Mouse (Mus musculus): ENCODE results near the gene Pdx1. TPM values are rescaled to one million over a fixed set of nuclear protein-coding genes. Genes with fewer than 3 reads are reported as not detected.

Pdx1 gene
- polyA plus RNA-seq, 1 experiment, result not detected

DNA sequence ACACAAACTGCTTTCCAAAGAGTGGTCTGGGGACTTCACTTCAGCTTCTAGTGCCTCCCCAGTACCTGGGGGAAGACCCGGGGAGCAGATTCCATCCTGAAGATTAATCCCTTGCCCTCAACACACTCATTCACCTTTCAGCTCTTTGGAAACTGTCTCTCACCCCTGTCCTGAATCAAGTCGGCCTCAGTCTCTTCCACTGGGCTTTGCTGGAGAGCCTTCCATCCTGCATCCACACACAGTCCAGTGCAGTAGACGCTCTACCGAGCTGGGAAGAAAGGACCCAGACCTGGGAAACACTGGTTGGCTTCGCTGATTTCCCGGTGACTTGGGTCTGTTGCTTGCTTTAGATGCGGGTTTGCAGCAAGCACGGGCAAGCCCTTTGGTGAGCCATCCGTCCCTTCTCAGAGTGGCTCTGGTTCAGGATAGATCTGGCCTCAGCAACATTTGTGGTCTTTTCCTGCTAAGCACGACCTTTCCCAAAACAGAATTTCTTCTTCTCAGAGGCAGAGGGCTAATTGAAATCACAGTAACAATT lies 3.1 kb downstream of the Pdx1 start:
- Histone ChIP-seq H3K27ac (replicated peaks; ENCODE audit: low read depth, low read length) (no peak overlapping the region), H3K4me1 (ENCODE audit: control insufficient read depth, insufficient read depth, insufficient read length, low read length) (no peaks in the 10 kb centered on the region), H3K4me3 (ENCODE audit: insufficient read depth, low read depth, low read length) (no peak overlapping the region)

DNA sequence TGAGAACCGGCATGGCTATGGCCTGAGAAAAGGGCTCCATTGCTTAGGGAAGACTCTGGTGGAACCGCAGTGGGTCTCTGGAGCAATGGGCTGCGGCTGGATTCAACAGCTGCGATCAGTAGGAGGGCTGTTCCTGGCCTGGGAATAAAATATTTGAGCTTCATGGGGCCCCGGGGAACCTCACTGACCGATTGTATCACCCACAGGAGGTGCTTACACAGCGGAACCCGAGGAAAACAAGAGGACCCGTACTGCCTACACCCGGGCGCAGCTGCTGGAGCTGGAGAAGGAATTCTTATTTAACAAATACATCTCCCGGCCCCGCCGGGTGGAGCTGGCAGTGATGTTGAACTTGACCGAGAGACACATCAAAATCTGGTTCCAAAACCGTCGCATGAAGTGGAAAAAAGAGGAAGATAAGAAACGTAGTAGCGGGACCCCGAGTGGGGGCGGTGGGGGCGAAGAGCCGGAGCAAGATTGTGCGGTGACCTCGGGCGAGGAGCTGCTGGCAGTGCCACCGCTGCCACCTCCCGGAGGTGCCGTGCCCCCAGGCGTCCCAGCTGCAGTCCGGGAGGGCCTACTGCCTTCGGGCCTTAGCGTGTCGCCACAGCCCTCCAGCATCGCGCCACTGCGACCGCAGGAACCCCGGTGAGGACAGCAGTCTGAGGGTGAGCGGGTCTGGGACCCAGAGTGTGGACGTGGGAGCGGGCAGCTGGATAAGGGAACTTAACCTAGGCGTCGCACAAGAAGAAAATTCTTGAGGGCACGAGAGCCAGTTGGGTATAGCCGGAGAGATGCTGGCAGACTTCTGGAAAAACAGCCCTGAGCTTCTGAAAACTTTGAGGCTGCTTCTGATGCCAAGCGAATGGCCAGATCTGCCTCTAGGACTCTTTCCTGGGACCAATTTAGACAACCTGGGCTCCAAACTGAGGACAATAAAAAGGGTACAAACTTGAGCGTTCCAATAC lies 4.7 kb downstream of the Pdx1 start:
- Histone ChIP-seq H3K27ac (replicated peaks; ENCODE audit: low read depth, low read length) (no peak overlapping the region), H3K4me3 (ENCODE audit: insufficient read depth, low read depth, low read length) (no peak overlapping the region), H3K4me1 (ENCODE audit: control insufficient read depth, insufficient read depth, insufficient read length, low read length) (no peaks in the 10 kb centered on the region)

DNA sequence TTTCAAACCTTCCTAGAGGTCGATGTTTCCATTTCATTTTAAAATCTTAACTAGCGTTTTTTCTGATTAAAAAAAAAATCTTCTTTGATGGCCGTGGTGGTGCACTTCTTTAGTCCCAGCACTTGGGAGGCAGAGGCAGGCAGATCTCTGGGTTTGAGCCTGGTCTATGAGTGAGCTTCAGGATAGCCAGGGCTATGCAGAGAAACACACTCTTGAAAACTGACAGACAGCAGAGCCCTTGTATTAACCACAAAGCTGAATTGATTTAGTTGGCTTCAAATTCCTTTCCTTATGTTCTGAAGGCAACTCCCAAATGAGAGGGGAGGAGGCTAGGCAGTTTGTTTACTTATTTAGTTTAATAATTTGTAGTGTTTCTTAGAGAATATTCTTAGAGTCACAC lies 6.0 kb downstream of the Pdx1 start:
- no peaks in the 10 kb centered on the region for H3K4me1 ChIP-seq (ENCODE audit: control insufficient read depth, insufficient read depth, insufficient read length, low read length)
- no peak overlapping the region for H3K4me3 ChIP-seq (ENCODE audit: insufficient read depth, low read depth, low read length)
- H3K27ac ChIP-seq (replicated peaks; ENCODE audit: low read depth, low read length), result no peak overlapping the region

DNA sequence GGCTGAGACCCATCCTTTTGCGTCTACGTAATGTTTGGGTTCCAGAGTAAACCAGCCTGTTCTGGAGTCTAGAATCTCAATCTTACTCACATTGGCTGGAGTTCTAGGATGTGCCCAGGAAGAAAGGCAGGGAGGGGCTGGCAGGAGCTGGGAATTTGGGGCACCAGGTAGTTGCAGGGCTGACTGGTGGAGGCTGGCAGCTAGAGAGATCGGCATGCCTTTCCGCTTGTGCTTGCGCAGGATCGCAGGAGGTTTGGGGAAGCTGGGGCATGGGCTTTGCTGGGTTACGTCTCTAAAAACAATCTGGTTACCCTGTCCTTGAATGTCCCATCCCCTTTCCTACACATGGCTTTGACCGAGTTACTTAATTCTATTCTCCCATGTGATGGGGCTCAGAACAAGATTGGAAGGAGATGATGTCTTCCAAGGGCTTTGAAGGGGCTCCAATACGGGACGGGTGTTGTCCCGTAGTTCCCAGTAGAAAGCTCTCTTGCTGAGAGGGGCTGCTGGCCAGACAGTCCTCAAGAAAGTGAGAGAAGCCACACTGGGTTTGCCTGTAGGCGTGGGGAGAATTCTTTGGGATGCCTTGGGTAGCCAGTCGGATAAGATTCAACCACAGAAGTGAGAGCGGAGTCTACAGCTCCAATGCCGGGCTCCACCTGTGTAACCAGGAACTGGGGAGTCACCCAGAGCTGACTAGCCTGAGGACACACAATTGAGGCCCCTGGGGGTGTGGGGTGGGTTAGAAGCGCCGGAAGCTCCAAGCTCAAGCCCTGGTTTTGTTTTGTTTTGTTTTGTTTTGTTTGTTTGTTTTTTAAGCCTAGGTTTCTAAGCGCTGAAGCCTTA lies 7.2 kb downstream of the Pdx1 start:
- Histone ChIP-seq H3K27ac (replicated peaks; ENCODE audit: low read depth, low read length) (no peak overlapping the region), H3K4me1 (ENCODE audit: control insufficient read depth, insufficient read depth, insufficient read length, low read length) (no peaks in the 10 kb centered on the region), H3K4me3 (ENCODE audit: insufficient read depth, low read depth, low read length) (no peak overlapping the region)

DNA sequence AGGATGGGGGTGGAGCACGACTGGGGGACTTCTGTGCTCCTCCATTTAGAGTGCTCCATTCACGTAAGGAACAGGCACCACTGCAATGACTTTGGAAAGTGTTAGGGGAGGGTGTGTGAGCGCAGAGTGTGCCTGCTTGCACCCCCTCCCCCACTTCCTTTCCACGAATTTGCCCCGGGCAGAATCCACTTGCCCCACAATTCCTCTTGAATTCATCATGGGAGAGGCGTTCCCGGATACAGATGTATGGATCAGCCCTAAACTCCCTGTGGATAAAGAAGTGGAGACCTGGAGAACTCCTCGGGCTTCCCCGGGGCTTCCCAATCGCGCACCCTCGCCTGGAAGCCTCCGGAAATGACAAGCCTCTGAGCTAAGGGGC lies 7.8 kb downstream of the Pdx1 start:
- Histone ChIP-seq H3K4me3 (ENCODE audit: insufficient read depth, low read depth, low read length) (no peak overlapping the region), H3K27ac (replicated peaks; ENCODE audit: low read depth, low read length) (no peak overlapping the region), H3K4me1 (ENCODE audit: control insufficient read depth, insufficient read depth, insufficient read length, low read length) (no peaks in the 10 kb centered on the region)

DNA sequence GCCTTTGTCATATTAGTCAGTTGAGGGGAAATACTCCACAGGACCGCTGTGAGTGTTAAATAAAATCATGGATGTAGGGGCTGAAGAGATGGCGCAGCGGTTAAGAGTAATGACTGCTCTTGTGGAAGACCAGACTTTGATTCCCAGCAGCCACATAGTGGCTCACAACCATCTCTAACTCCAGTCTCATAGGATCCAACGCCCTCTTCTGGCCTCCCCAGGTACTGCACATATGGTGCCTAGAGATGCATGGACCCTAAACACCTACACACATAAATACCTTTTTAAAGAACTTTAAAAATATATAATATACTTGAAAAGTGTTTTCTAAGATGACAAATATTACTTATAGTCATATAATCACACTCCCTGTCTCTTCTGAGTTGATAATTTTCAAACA lies 14.6 kb downstream of the Pdx1 start:
- Histone ChIP-seq H3K4me3 (ENCODE audit: insufficient read depth, low read depth, low read length) (no peak overlapping the region), H3K4me1 (ENCODE audit: control insufficient read depth, insufficient read depth, insufficient read length, low read length) (no peaks in the 10 kb centered on the region), H3K27ac (replicated peaks; ENCODE audit: low read depth, low read length) (no peak overlapping the region)

DNA sequence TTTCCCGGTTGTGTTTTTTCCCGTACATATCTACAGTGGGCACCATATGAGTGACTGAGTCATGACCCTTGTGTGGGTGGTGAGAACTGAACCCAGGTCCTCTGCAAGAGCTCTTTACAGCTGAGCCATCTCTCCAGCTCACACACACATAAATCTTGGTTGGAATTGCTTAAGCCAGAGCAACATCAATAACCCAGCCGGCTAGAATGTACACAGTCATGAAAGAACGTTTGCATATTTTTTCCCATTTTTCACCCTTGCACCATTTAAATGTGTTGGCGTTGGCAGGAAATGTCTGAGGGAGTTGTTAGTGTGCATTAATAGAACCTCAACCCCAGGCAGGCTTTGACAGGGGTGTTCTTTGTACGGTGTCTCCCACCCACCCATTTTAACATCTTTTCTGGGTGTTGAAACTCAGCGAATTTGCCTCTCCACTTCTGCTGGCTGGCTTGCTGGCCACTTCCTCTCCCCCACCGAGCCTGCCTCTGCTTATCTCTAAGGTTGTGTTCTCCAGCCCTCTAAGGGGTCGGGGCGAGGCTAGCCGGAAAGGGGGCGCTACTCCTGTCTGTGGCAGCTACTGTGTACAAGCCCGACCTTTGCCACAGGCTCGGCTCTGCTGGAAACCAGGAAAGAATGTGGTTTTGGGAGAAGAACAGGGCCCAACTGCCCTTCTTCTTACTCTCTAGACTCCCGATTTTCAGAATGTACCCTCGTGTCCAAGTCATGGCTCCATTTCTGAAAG lies 22.2 kb downstream of the Pdx1 start:
- H3K27ac ChIP-seq (replicated peaks; ENCODE audit: low read depth, low read length), result no peak overlapping the region
- no peak overlapping the region for H3K4me3 ChIP-seq (ENCODE audit: insufficient read depth, low read depth, low read length)
- no peaks in the 10 kb centered on the region for H3K4me1 ChIP-seq (ENCODE audit: control insufficient read depth, insufficient read depth, insufficient read length, low read length)

DNA sequence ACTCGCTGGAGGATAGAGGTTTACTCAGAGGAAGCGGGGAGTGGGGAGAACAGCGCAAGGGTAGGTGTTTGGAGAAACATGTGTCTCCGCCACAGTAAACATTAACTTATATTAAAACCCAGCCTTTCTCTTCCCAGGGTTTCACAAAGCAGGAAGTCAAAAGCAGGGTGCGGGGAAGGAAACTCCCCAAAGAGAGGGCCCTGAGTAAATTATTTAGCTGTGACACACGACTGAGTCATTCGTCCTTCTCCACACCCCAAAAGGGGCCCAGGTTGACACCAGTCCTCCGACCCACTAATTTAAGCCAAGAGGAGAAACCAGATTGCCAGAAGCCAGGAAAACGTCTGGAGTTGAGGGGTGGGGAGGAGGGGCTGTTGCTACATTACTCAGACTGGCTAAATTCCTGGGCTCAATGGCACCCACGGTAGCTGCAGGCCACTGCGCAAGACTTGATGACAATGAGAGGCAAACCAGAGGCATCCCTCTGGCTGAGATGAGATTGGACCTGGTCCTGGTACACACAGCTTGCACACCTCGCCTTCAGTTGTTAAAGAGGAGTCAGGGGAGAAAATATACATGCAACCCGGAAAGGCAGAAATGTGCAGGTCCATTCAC lies 22.9 kb downstream of the Pdx1 start:
- Histone ChIP-seq H3K4me3 (ENCODE audit: insufficient read depth, low read depth, low read length) (no peak overlapping the region), H3K27ac (replicated peaks; ENCODE audit: low read depth, low read length) (no peak overlapping the region), H3K4me1 (ENCODE audit: control insufficient read depth, insufficient read depth, insufficient read length, low read length) (no peaks in the 10 kb centered on the region)

DNA sequence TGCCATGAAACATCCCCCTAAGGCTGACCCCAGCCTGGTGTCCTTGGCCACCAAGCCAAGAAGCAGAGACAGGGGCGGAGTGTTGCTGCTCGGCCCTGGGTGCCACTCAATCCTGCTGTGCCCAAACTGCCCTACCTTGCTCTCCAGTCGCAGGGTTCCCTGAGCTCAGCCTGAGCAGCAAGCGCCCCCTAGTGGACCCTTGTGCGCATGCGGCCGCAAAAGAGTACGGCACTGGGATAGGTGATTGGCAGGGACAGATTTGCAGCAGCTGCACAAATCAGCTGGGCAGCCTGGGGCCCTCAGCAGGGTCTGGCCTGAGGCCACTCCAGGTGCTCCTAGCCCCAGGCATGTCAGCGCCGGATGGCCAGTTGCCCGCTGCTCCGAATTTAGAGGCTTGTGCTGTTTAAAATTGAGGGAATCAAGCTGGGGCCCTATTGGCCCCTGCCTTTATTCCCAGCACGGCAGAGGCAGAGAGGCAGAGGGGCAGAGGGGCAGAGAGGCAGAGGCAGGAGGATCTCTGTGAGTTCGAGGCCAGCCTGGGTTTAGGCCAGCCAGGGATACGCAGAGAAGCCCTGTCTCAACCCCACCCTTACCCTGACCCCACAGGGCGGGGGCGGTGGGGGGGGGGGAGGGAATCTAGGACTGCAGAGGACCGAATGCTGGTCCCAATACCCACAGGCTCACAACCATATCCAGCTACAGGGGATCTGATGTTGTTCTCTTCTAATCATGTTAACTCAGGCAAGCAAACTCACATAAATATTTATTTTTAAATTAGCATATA lies 23.6 kb downstream of the Pdx1 start:
- Histone ChIP-seq H3K27ac (replicated peaks; ENCODE audit: low read depth, low read length) (no peak overlapping the region), H3K4me3 (ENCODE audit: insufficient read depth, low read depth, low read length) (no peak overlapping the region), H3K4me1 (ENCODE audit: control insufficient read depth, insufficient read depth, insufficient read length, low read length) (no peaks in the 10 kb centered on the region)

DNA sequence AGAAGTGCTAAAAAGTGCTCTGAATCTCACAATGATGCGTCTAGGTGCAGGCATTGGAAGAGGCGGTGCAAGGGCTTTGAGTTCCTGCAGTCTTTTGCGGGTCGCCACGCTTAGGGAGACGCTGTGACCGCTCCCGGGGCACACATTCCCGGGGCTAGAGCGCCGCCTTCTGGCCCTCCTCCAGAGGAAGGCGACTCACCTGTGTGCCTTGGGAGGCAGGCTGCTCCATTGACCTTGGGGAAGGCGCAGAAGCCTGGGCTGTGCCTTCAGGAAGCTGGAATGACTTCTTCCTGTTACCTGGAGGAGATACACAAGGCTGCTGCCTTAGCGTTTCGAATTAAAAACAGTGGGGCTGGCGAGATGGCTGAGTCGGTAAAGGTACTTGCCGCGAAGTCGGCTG lies 24.4 kb downstream of the Pdx1 start:
- Histone ChIP-seq H3K4me1 (ENCODE audit: control insufficient read depth, insufficient read depth, insufficient read length, low read length) (no peaks in the 10 kb centered on the region), H3K4me3 (ENCODE audit: insufficient read depth, low read depth, low read length) (no peak overlapping the region), H3K27ac (replicated peaks; ENCODE audit: low read depth, low read length) (no peak overlapping the region)

DNA sequence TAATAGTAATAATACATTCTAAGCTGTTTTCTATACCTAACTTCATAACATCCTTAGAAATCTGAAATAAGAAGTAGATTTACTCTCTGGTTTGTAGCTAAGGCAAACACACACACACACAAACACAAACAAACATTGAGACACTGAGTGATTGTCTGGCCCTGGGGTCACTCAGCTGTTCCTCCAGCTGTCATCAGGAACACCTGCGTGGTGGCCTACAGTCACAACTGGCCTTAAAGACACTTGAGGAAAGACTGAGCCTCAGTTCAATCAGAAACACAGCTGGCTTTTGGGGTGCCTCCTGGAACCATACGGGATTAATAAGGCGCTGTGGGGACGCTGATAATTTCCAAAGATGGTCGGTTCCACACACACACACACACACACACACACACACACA lies 27.5 kb downstream of the Pdx1 start:
- H3K4me3 ChIP-seq (ENCODE audit: insufficient read depth, low read depth, low read length), result no peak overlapping the region
- no peak overlapping the region for H3K27ac ChIP-seq (replicated peaks; ENCODE audit: low read depth, low read length)
- H3K4me1 ChIP-seq (ENCODE audit: control insufficient read depth, insufficient read depth, insufficient read length, low read length), result no peaks in the 10 kb centered on the region

DNA sequence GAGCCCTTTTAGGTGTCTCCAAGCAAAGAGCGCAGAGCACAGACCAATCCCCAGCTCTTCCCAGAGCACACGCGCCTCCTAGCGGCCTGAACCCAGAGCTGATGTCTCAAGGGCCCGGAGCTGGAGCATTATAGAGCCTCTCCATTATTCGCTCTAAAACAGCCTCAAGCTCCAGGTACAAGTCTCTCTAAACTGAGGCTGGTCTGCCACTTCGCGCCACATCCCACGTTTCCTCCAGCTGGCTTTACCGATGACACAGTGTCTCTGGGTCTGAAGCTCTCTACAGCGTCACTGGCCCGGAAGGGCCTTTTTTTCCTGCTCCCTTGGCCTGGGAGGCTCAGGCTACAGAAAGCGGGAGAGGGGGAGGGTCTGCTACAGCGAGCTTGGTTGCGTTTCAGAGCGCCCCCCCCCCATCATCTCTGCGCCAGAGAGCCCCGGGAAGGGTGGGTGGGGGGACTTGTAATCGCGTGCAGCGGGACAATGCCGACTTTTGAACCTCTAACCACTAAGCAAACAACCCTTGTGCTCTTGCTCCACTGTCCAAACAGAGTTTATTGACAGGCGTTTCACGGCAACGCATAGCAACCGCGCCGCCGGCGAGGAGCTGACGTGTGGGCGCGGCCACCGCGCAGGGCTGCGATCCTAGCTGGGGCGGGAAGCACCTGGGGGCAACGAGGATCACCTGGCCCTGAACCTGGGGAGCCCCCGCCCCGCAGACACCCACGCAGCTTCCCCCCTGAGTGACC lies 29.7 kb downstream of the Pdx1 start:
- no peak overlapping the region for H3K4me3 ChIP-seq (ENCODE audit: insufficient read depth, low read depth, low read length)
- H3K27ac ChIP-seq (replicated peaks; ENCODE audit: low read depth, low read length), result no peak overlapping the region
- H3K4me1 ChIP-seq (ENCODE audit: control insufficient read depth, insufficient read depth, insufficient read length, low read length), result no peaks in the 10 kb centered on the region

DNA sequence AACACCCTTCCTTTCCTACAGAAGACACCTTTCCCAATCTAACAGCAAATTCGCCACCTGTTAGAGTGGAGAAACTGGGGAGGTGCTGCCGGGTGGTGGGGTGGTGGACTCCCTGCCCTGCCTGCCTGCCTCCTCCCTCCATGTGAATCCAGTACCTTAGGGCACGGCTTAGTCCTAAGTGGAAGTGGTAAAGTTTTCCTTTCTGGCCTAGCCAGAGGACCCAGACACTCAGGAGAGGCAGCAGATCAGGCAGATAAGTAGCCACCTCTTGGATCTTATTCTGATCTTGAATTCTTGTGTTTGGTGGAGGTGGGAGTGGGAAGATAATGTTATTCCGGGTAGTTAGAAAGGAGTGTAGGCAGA lies 30.2 kb downstream of the Pdx1 start:
- Histone ChIP-seq H3K27ac (replicated peaks; ENCODE audit: low read depth, low read length) (no peak overlapping the region), H3K4me1 (ENCODE audit: control insufficient read depth, insufficient read depth, insufficient read length, low read length) (no peaks in the 10 kb centered on the region), H3K4me3 (ENCODE audit: insufficient read depth, low read depth, low read length) (no peak overlapping the region)

Measured in brown adipose tissue, adult 24 weeks (tissue).